Mouse (Mus musculus): ENCODE results near the gene Ifi27l2a. TPM values are rescaled to one million over a fixed set of nuclear protein-coding genes. Genes with fewer than 3 reads are reported as not detected.
A peak's percentile ranks its signal among the peaks of the same experiment; 100 is the strongest.

Gene Ifi27l2a
- 0.63 and 2.1 TPM in 2 replicates for total RNA-seq (2012; rRNA removed)

- no peaks in the 10 kb centered on the region for H3K9me3 ChIP-seq (ENCODE audit: control insufficient read depth, insufficient read depth, low read depth, low read length)
- no peak for DNase-seq (ENCODE audit: low read depth, low spot score)
- H3K4me3 ChIP-seq (ENCODE audit: insufficient read depth in 1 of 2, low read depth in 1 of 2, low read length in 2 of 2, poor library complexity in 1 of 2, severe bottlenecking in 1 of 2), result no peak within 1 kb of the TSS
- in situ Hi-C loops (cut with MboI; ENCODE audit: low sequenced_read_pairs in 2 of 2, unreplicated experiment in 2 of 2), result no loop called here
- no peak within 1 kb of the TSS for H3K9ac ChIP-seq (ENCODE audit: insufficient read depth, low read depth, low read length, poor library complexity, severe bottlenecking)
- no peaks in the 10 kb centered on the region for H3K4me1 ChIP-seq (ENCODE audit: control insufficient read depth in 2 of 2, insufficient read depth in 2 of 2, low read length in 2 of 2, poor library complexity in 1 of 2)
- TF ChIP-seq ZNF384 (IDR thresholded peaks at IDR 0.05; ENCODE audit: low read depth, low read length), result no peak
- TF ChIP-seq ZC3H11A (IDR thresholded peaks at IDR 0.05; ENCODE audit: borderline replicate concordance, low read depth, low read length), result no peak
- TF ChIP-seq MAFK (IDR thresholded peaks at IDR 0.05; ENCODE audit: insufficient read depth, low read depth, low read length), result no peak
- TF ChIP-seq HCFC1 (IDR thresholded peaks at IDR 0.05; ENCODE audit: borderline replicate concordance, insufficient read depth, low read length), result no peak
- TF ChIP-seq CHD2 (IDR thresholded peaks at IDR 0.05; ENCODE audit: low read depth, low read length), result no peak
- no peak within 1 kb of the TSS for H3K27ac ChIP-seq (ENCODE audit: insufficient read depth, low read depth, low read length, poor library complexity, severe bottlenecking)
- no peaks in the 10 kb centered on the region for H3K36me3 ChIP-seq (ENCODE audit: control insufficient read depth, insufficient read depth, low read length, poor library complexity, severe bottlenecking)
Observed at GRCm38 (mm10) chr12:103443524-103443923, at the start of gene Ifi27l2a. Gene Ifi27l2a, minus strand, starts transcription at chr12:103443680.

DNA sequence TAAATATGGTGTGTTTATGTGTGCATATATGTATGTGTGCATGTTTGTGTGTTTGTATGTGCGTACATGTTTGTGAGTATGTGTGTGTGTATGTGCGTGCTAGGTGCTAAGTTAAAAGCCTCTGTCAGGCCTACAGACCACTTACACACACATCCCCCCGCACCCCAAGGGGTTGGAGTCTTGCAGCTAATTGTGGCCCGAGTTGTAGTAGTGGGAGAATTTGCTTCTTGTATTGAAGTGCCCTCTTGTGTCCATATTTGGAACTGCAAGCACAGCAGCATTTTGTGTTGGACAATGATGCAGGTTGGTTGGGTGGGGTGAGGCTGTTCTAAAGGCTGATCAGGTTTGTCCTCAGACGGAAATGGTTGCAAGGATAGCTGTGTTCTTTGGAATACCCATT, 49.3 kb upstream of the Ifi27l2a start:
- H3K4me1 ChIP-seq (ENCODE audit: control insufficient read depth in 2 of 2, insufficient read depth in 2 of 2, low read length in 2 of 2, poor library complexity in 1 of 2), result no peaks in the 10 kb centered on the region
- H3K27ac ChIP-seq (ENCODE audit: insufficient read depth, low read depth, low read length, poor library complexity, severe bottlenecking), result no peak overlapping the region
- no peak overlapping the region for H3K4me3 ChIP-seq (ENCODE audit: insufficient read depth in 1 of 2, low read depth in 1 of 2, low read length in 2 of 2, poor library complexity in 1 of 2, severe bottlenecking in 1 of 2)
- TF ChIP-seq MAFK (IDR thresholded peaks at IDR 0.05; ENCODE audit: insufficient read depth, low read depth, low read length) (peak; percentile 61; the same call in 1 of the 2 replicates), ZC3H11A (IDR thresholded peaks at IDR 0.05; ENCODE audit: borderline replicate concordance, low read depth, low read length) (peak; percentile 31; the same call in 1 of the 2 replicates), CHD2 (IDR thresholded peaks at IDR 0.05; ENCODE audit: low read depth, low read length) (no peak)
- peak; percentile 77 for DNase-seq (ENCODE audit: low read depth, low spot score)
- no peak overlapping the region for H3K9ac ChIP-seq (ENCODE audit: insufficient read depth, low read depth, low read length, poor library complexity, severe bottlenecking)
- no peaks in the 10 kb centered on the region for H3K36me3 ChIP-seq (ENCODE audit: control insufficient read depth, insufficient read depth, low read length, poor library complexity, severe bottlenecking)
- H3K9me3 ChIP-seq (ENCODE audit: control insufficient read depth, insufficient read depth, low read depth, low read length), result no peaks in the 10 kb centered on the region
- in situ Hi-C loops (cut with MboI; ENCODE audit: low sequenced_read_pairs in 2 of 2, unreplicated experiment in 2 of 2), result no loop called here

GRCm38 (mm10) chr12:103491091-103491730, 47.7 kb upstream of the Ifi27l2a start:
- in situ Hi-C loops (cut with MboI; ENCODE audit: low sequenced_read_pairs in 2 of 2, unreplicated experiment in 2 of 2), result no loop called here
- Histone ChIP-seq H3K4me1 (ENCODE audit: control insufficient read depth in 2 of 2, insufficient read depth in 2 of 2, low read length in 2 of 2, poor library complexity in 1 of 2) (no peaks in the 10 kb centered on the region), H3K27ac (ENCODE audit: insufficient read depth, low read depth, low read length, poor library complexity, severe bottlenecking) (no peak overlapping the region), H3K36me3 (ENCODE audit: control insufficient read depth, insufficient read depth, low read length, poor library complexity, severe bottlenecking) (no peaks in the 10 kb centered on the region), H3K4me3 (ENCODE audit: insufficient read depth in 1 of 2, low read depth in 1 of 2, low read length in 2 of 2, poor library complexity in 1 of 2, severe bottlenecking in 1 of 2) (no peak overlapping the region), H3K9ac (ENCODE audit: insufficient read depth, low read depth, low read length, poor library complexity, severe bottlenecking) (no peak overlapping the region), H3K9me3 (ENCODE audit: control insufficient read depth, insufficient read depth, low read depth, low read length) (no peaks in the 10 kb centered on the region)
- no peak for TF ChIP-seq HCFC1 (IDR thresholded peaks at IDR 0.05; ENCODE audit: borderline replicate concordance, insufficient read depth, low read length)
- TF ChIP-seq ZNF384 (IDR thresholded peaks at IDR 0.05; ENCODE audit: low read depth, low read length), result no peak
- no peak for TF ChIP-seq MAFK (IDR thresholded peaks at IDR 0.05; ENCODE audit: insufficient read depth, low read depth, low read length)
- TF ChIP-seq ZC3H11A (IDR thresholded peaks at IDR 0.05; ENCODE audit: borderline replicate concordance, low read depth, low read length), result no peak
- DNase-seq (ENCODE audit: low read depth, low spot score), result no peak

GRCm38 (mm10) chr12:103487750-103488149, 44.3 kb upstream of the Ifi27l2a start:
- no peak overlapping the region for H3K4me3 ChIP-seq (ENCODE audit: insufficient read depth in 1 of 2, low read depth in 1 of 2, low read length in 2 of 2, poor library complexity in 1 of 2, severe bottlenecking in 1 of 2)
- DNase-seq (ENCODE audit: low read depth, low spot score), result no peak
- no peaks in the 10 kb centered on the region for H3K9me3 ChIP-seq (ENCODE audit: control insufficient read depth, insufficient read depth, low read depth, low read length)
- no peak overlapping the region for H3K9ac ChIP-seq (ENCODE audit: insufficient read depth, low read depth, low read length, poor library complexity, severe bottlenecking)
- no peak for TF ChIP-seq MAFK (IDR thresholded peaks at IDR 0.05; ENCODE audit: insufficient read depth, low read depth, low read length)
- TF ChIP-seq HCFC1 (IDR thresholded peaks at IDR 0.05; ENCODE audit: borderline replicate concordance, insufficient read depth, low read length), result no peak
- no peak for TF ChIP-seq CHD2 (IDR thresholded peaks at IDR 0.05; ENCODE audit: low read depth, low read length)
- TF ChIP-seq ZNF384 (IDR thresholded peaks at IDR 0.05; ENCODE audit: low read depth, low read length), result no peak
- no peak for TF ChIP-seq ZC3H11A (IDR thresholded peaks at IDR 0.05; ENCODE audit: borderline replicate concordance, low read depth, low read length)
- H3K4me1 ChIP-seq (ENCODE audit: control insufficient read depth in 2 of 2, insufficient read depth in 2 of 2, low read length in 2 of 2, poor library complexity in 1 of 2), result no peaks in the 10 kb centered on the region
- H3K36me3 ChIP-seq (ENCODE audit: control insufficient read depth, insufficient read depth, low read length, poor library complexity, severe bottlenecking), result no peaks in the 10 kb centered on the region
- in situ Hi-C loops (cut with MboI; ENCODE audit: low sequenced_read_pairs in 2 of 2, unreplicated experiment in 2 of 2), result no loop called here
- no peak overlapping the region for H3K27ac ChIP-seq (ENCODE audit: insufficient read depth, low read depth, low read length, poor library complexity, severe bottlenecking)

DNA sequence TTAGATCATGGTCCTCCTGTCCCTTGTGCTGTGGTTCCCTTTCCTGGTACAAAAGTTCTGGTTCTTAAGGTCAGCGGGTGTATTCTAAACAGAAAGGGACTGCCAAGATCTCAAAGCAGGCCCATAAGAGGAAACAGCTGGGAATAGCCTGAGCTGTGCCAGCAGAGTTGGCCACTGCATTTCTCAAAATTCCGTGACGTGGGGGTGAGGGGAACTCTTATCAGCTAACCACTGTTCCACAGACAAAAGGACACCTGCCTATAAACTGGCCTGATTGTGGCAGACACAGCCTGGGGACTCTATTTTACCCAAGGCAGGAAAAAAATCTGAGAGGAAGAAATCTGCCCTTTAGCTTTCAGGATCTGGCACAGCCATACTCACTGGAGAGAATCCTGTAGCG, 43.8 kb upstream of the Ifi27l2a start:
- H3K27ac ChIP-seq (ENCODE audit: insufficient read depth, low read depth, low read length, poor library complexity, severe bottlenecking), result no peak overlapping the region
- H3K4me3 ChIP-seq (ENCODE audit: insufficient read depth in 1 of 2, low read depth in 1 of 2, low read length in 2 of 2, poor library complexity in 1 of 2, severe bottlenecking in 1 of 2), result no peak overlapping the region
- no peak for DNase-seq (ENCODE audit: low read depth, low spot score)
- H3K9ac ChIP-seq (ENCODE audit: insufficient read depth, low read depth, low read length, poor library complexity, severe bottlenecking), result no peak overlapping the region
- H3K9me3 ChIP-seq (ENCODE audit: control insufficient read depth, insufficient read depth, low read depth, low read length), result no peaks in the 10 kb centered on the region
- H3K36me3 ChIP-seq (ENCODE audit: control insufficient read depth, insufficient read depth, low read length, poor library complexity, severe bottlenecking), result no peaks in the 10 kb centered on the region
- H3K4me1 ChIP-seq (ENCODE audit: control insufficient read depth in 2 of 2, insufficient read depth in 2 of 2, low read length in 2 of 2, poor library complexity in 1 of 2), result no peaks in the 10 kb centered on the region
- in situ Hi-C loops (cut with MboI; ENCODE audit: low sequenced_read_pairs in 2 of 2, unreplicated experiment in 2 of 2), result no loop called here
- TF ChIP-seq CHD2 (IDR thresholded peaks at IDR 0.05; ENCODE audit: low read depth, low read length) (no peak), ZC3H11A (IDR thresholded peaks at IDR 0.05; ENCODE audit: borderline replicate concordance, low read depth, low read length) (no peak), ZNF384 (IDR thresholded peaks at IDR 0.05; ENCODE audit: low read depth, low read length) (no peak), MAFK (IDR thresholded peaks at IDR 0.05; ENCODE audit: insufficient read depth, low read depth, low read length) (no peak), HCFC1 (IDR thresholded peaks at IDR 0.05; ENCODE audit: borderline replicate concordance, insufficient read depth, low read length) (no peak)
